Mouse (Mus musculus) CD4-positive, CD25-positive, alpha-beta regulatory T cell, adult 4 months (primary cell): ENCODE results near the gene Itga3. TPM values are rescaled to one million over a fixed set of nuclear protein-coding genes. Genes with fewer than 3 reads are reported as not detected.

Experiments used
- ATAC-seq: one replicate; pipeline ENCODE4 v1.8.0; 2017
- polyA plus RNA-seq, 2 experiments: library from polyadenylated mRNA; unstranded; fragments of 100-300 nt; shearing (Covaris generic); gene quantifications; one replicate each; pipeline ENCODE4 v1.2.1; 2017

Itga3 gene
- polyA plus RNA-seq, 2 experiments from 2014 or later: 0.51 to 0.63 TPM

- no peak for ATAC-seq
These were observed 19.0 kb upstream of the Itga3 start for GRCm38 (mm10) chr11:95095596-95095995.

GRCm38 (mm10) chr11:95093077-95093476 is 16.5 kb upstream of the Itga3 start:
- no peak for ATAC-seq

- ATAC-seq: no peak
These were observed 12.5 kb upstream of the Itga3 start for GRCm38 (mm10) chr11:95088857-95089779.

DNA sequence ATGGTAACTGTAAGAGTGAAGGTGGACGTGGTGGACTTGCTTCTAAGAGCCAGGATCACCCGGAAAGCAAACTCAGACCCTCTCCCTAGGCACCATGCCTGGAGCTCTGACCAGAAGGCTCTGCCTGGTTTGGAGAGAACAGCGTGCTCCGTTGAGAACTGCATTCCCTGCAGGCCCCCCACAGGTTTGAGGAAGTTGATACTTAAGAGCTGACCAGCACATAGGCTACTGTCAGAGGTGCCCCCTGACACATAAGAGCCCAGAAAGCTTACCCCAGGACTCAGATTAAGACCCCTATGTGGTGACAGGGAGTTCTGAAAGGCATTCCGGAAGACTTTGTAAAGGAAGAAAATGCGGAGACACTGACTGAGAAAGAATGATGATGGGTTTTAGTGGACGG is 11.7 kb upstream of the Itga3 start:
- ATAC-seq: no peak

GRCm38 (mm10) chr11:95087301-95088228 is 11.0 kb upstream of the Itga3 start:
- no peak for ATAC-seq

- ATAC-seq: no peak
These were observed 9.6 kb upstream of the Itga3 start for GRCm38 (mm10) chr11:95086229-95086628.

DNA sequence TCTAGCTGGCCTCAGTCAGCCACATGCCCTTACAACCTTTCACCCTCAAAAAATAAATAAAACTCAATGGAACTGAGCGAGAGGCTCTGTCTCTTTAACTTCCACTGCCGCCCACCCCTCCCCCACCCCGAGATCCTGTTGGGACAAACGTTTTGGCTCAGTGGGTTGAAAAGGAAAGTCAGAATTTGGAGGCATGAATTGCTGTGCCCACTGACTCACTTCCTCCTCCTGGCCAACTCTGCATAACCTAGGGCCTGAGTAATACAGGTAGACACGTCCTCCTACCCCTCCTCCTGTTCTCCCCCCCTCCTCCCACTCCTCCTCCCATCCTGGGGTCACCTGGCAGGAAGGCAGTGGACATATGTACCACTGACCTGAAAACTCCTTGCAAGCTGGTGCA is 9.1 kb upstream of the Itga3 start:
- ATAC-seq: no peak

DNA sequence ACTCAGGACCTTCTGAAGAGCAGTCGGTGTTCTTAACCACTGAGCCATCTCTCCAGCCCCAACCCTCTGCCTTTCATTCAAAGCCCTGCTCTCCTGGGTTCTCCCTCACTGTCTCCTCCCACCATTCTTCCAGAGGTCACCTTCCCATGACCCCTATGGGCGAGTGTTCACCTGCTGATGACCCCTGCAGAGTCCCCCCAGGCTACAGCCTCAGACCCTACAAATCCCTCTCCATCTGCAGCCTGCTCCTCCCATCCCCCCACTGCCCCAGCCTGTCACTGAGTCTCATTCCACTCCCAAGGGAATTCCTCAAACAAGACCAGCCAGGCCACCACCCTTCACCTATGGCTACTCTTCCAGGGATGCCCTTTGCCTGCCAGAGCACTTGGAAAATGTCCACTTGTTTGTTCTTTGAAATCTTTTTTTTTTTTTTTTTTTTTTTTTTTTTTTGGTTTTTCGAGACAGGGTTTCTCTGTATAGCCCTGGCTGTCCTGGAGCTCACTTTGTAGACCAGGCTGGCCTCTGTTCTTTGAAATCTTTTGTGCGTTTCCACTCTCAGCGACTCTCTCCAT is 8.3 kb upstream of the Itga3 start:
- no peak for ATAC-seq

GRCm38 (mm10) chr11:95084175-95084574 is 7.6 kb upstream of the Itga3 start:
- ATAC-seq: no peak

- no peak for ATAC-seq
These were observed 6.3 kb upstream of the Itga3 start for GRCm38 (mm10) chr11:95082896-95083295.

DNA sequence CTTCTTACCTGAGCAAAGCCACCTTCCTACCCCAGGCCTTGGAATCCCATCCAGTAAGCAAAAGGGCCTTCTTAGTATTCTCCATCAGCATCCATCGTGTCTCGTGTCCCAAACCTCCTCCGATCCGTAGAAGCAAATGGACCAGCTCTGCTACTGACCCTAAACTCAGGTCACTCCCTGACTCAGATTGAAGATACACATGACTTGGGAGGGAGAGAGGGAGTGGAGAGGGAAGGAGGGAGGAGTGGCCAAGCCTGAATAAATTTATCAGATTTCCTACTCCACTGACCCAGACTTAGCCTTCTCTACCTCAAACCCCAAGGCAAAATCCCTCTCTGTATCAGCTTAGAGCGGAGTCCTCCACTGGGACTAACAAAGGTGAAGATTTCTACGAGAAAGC is 4.2 kb upstream of the Itga3 start:
- ATAC-seq: no peak

GRCm38 (mm10) chr11:95079256-95079875 is 2.8 kb upstream of the Itga3 start:
- no peak for ATAC-seq

- no peak for ATAC-seq
These were observed 1.4 kb upstream of the Itga3 start for GRCm38 (mm10) chr11:95077956-95078355.

DNA sequence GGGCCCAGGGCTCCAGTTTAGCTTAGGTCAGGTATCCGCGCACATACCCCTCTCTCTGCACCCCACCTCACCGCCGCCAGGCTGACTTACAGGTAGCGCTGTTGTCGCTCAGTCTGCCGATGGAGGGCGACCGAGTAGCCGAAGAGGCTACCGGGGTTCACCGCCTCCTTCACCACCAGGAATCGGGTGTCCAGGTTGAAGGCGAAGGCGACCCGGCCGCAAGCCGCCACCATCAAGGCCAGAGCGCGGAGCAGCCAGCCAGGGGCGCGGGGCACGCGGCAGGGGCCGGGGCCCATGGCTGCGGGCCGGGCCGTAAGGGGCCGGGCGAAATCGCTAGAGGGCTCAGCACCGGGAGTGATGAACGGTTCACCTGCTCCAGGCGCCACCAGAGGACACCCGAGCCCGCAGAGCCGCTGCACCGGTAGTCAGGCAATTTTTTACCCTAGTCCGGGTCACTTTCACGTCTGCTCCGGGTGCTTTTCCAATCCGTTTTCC is 513 bp downstream of the Itga3 start:
- ATAC-seq: peak; percentile 78

DNA sequence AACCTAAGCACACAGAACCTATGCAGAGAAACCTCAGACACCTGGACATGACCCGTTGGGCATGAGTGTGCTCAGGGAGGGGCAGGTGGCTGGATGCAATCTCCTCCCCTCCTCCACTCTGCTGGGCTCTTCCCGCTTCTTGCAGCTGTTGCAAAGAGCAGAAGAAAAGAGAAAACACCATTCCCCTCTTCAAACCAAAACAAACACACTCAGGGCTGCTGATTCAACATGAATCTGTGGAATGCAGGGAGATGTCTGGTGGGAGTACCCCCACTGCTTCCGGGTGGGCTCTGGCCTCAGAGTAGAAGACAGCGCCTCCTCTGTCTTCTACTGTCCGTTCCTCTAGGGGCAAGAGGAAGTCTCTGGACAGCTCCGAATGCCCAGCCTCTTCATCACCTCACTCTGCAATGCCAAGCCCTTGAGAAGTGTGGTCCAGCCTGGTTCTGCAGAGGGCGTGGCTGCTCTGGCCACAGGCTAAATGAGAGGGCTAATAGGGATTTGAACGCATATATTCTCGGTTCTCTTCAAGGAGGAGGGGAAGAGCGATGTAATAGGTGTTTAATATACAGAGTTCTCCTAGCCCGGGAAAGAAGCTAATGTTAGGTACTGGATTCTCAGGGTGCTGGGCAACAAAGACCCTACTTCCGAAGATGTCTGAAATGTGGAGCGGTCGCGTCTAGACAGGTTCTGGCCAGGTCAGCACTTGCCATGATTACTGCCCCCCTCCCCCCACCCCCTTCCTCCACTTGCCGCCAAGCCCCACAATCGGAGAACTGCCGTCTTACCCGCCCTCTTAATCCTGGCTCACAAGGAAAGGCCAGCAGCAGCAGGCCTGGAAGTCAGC is 1.2 kb downstream of the Itga3 start:
- ATAC-seq: no peak

DNA sequence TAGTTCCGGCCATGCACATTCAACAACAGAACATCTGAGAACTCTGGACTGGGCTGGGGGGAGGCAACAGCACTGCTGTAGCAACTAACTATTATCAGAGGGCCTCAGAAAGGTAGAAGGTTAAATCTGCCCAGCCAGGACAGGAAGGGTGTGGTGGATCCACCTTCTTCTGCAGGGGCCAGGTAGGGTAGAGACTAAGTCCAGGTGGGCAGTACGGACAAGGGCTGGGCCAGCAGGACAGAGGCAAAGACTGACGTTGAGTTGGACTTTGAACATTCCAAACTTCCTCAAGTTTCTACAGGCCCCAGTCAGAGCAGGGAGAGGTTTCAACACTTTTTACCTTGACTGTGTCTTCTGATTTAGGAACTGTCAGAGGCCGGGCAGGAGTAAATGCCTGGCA is 1.9 kb downstream of the Itga3 start:
- no peak for ATAC-seq

GRCm38 (mm10) chr11:95073835-95074234 is 2.8 kb downstream of the Itga3 start:
- no peak for ATAC-seq

- no peak for ATAC-seq
These were observed 3.8 kb downstream of the Itga3 start for GRCm38 (mm10) chr11:95072804-95073203.

GRCm38 (mm10) chr11:95072136-95072535 is 4.5 kb downstream of the Itga3 start:
- ATAC-seq: no peak

DNA sequence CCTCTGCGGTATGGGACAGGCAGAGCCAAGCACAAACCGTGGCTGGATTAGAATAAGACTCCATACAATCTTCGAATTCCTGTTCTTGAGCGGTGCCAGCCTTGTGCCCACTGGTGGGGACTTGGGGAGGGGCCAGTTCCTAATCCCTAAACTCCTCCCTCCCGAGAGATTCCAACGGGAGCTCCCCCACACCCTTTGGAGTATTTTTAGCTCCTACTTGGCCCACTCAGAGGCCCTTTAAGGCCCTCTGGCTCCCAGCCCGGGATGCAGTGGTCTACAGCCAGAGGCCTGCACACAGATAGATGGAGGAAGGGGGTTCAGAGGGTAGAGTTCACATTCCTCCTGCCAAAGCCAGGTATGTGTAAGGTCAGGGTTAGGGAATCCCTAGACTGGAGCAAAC is 5.3 kb downstream of the Itga3 start:
- no peak for ATAC-seq
